Mouse (Mus musculus): ENCODE data around the gene Acap2. TPM values are rescaled to one million over a fixed set of nuclear protein-coding genes. Genes with fewer than 3 reads are reported as not detected.

Acap2 gene
- polyA plus RNA-seq, 1 experiment from 2014 or later, result 18.4 TPM

- Histone ChIP-seq H3K27me3 (ENCODE audit: control insufficient read depth, insufficient read depth, low read length) (no peaks in the 10 kb centered on the region), H3K27ac (ENCODE audit: low read depth, low read length) (no peak overlapping the region), H3K9ac (replicated peaks; ENCODE audit: low read depth, low read length) (no peak overlapping the region), H3K4me2 (ENCODE audit: low read depth, low read length) (no peak overlapping the region), H3K4me1 (ENCODE audit: control insufficient read depth, insufficient read depth, low read length) (no peaks in the 10 kb centered on the region), H3K4me3 (ENCODE audit: low read depth, low read length) (no peak overlapping the region), H3K36me3 (ENCODE audit: control insufficient read depth, insufficient read depth, low read length) (no peaks in the 10 kb centered on the region), H3K9me3 (ENCODE audit: control insufficient read depth, low read length) (no peaks in the 10 kb centered on the region)
- no peak for ATAC-seq (ENCODE audit: low read depth)
- 68% methylated on average over 14 of the region's 14 CpGs for WGBS
Measured at GRCm38 (mm10) chr16:31046217-31046659, 154.8 kb downstream of the Acap2 start.

- Histone ChIP-seq H3K4me3 (ENCODE audit: low read depth, low read length) (no peak overlapping the region), H3K27ac (ENCODE audit: low read depth, low read length) (no peak overlapping the region), H3K9me3 (ENCODE audit: control insufficient read depth, low read length) (no peaks in the 10 kb centered on the region), H3K4me2 (ENCODE audit: low read depth, low read length) (no peak overlapping the region), H3K36me3 (ENCODE audit: control insufficient read depth, insufficient read depth, low read length) (no peaks in the 10 kb centered on the region), H3K27me3 (ENCODE audit: control insufficient read depth, insufficient read depth, low read length) (no peaks in the 10 kb centered on the region), H3K9ac (replicated peaks; ENCODE audit: low read depth, low read length) (no peak overlapping the region), H3K4me1 (ENCODE audit: control insufficient read depth, insufficient read depth, low read length) (peaks cover under 1% of the 10 kb centered on the region; the same call in 1 of the 2 replicates)
- 68% methylated on average over 5 of the region's 5 CpGs for WGBS
- ATAC-seq (ENCODE audit: low read depth), result no peak
Measured at GRCm38 (mm10) chr16:31045211-31045610, 155.8 kb downstream of the Acap2 start.

- Histone ChIP-seq H3K27me3 (ENCODE audit: control insufficient read depth, insufficient read depth, low read length) (no peaks in the 10 kb centered on the region), H3K27ac (ENCODE audit: low read depth, low read length) (no peak overlapping the region), H3K36me3 (ENCODE audit: control insufficient read depth, insufficient read depth, low read length) (no peaks in the 10 kb centered on the region), H3K4me1 (ENCODE audit: control insufficient read depth, insufficient read depth, low read length) (peaks cover 6% of the 10 kb centered on the region), H3K9ac (replicated peaks; ENCODE audit: low read depth, low read length) (no peak overlapping the region), H3K9me3 (ENCODE audit: control insufficient read depth, low read length) (no peaks in the 10 kb centered on the region), H3K4me3 (ENCODE audit: low read depth, low read length) (no peak overlapping the region), H3K4me2 (ENCODE audit: low read depth, low read length) (no peak overlapping the region)
- 93% methylated on average over 5 of the region's 5 CpGs for WGBS
- no peak for ATAC-seq (ENCODE audit: low read depth)
Measured at GRCm38 (mm10) chr16:31043136-31043535, 157.9 kb downstream of the Acap2 start.

Other genes with a start within 250 kb of the Acap2 start
- gene Xxylt1, start 119.8 kb downstream of the Acap2 start, polyA plus RNA-seq (2014; fragmentation: Nextera tagmentation; extraction: Ambion mirVana), result 17.3 and 21.1 TPM in 2 replicates
- 92.3 and 178 TPM in 2 replicates for gene Ppp1r2, start 74.0 kb upstream of the Acap2 start, polyA plus RNA-seq (2014; fragmentation: Nextera tagmentation; extraction: Ambion mirVana)
- gene Apod, start 113.6 kb upstream of the Acap2 start, polyA plus RNA-seq (2014; fragmentation: Nextera tagmentation; extraction: Ambion mirVana), result 26.2 and 57.4 TPM in 2 replicates
- gene Bdh1, start 221.0 kb upstream of the Acap2 start, polyA plus RNA-seq (2014; fragmentation: Nextera tagmentation; extraction: Ambion mirVana), result 91.3 and 110 TPM in 2 replicates

Data from neural tube, embryonic 14.5 days (tissue).